Mouse (Mus musculus) kidney, adult 2 months (tissue): ENCODE results near the gene Draxin.

Experiments used
- CTCF ChIP-seq: fragments of 200-500 bp; conservative IDR thresholded peaks from 2 replicates; pipeline ENCODE4 v1.5.1; 2011; ENCODE audit warnings: low read depth, mild to moderate bottlenecking, control low read depth, low read length, moderate library complexity, mixed read lengths; ENCODE audit not compliant: insufficient read depth, insufficient read length
- POLR2A ChIP-seq: fragments of 200-500 bp; IDR thresholded peaks from one replicate; pipeline ENCODE4 v1.6.1; 2011; ENCODE audit warnings: low read depth, low read length, control low read depth

DNA sequence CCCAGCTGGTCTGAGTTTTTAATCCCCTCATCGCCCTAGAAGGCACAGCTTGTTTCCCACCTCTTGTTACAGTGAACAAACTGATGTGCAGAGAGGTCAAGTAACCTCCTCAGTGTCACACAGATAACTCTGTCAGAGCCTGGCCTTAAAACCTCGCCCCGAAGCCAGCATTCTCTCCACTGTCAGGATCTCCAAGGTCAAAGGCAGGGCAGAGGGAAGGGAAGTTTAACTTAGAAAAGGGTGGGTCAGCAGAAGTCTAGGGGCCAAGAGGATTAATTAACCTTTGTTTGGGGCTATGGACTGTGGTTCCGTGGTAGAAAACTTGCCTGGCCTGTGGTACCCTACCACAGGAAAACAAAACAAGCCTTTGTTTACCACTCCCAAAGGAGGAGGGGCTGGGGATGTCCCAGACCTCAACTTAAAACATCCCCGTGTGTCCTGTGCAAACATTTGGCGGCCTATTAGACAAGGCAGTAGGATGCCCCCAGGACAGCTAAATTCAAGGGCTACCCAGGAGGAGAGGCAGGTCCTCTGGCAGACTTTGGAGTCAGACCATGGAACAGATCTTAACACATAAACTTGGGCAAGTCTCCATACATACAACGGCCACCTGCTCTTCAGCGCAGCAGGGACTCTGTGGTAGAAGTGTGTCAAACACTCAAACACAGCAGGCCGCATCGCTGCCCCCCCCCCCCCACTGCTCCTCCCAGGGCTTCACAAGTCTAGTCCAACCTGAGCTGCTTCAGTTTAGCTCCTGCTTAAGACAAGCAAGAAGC lies 45.2 kb downstream of the Draxin start:
- TF ChIP-seq POLR2A (no peak), CTCF (no peak)
